Mouse (Mus musculus): ENCODE measurements around the gene Ndufa13.

GRCm38 (mm10) chr8:69926901-69927300, 24.5 kb upstream of the Ndufa13 start:
- TF ChIP-seq ZNF384 (IDR thresholded peaks at IDR 0.05; ENCODE audit: low read depth, low read length) (no peak), MAFK (IDR thresholded peaks at IDR 0.05; ENCODE audit: insufficient read depth, low read depth, low read length) (no peak)
